Mouse (Mus musculus): Measurements from ENCODE around the gene Tnni3k. TPM values are rescaled to one million over a fixed set of nuclear protein-coding genes. Genes with fewer than 3 reads are reported as not detected.

The Tnni3k gene
- polyA plus RNA-seq, 1 experiment from 2014 or later, result not detected

- H3K27ac ChIP-seq, result no peak overlapping the region
- H3K36me3 ChIP-seq (ENCODE audit: inconsistent target), result no peaks in the 10 kb centered on the region
- H3K79me2 ChIP-seq (ENCODE audit: inconsistent target), result no peaks in the 10 kb centered on the region
- WGBS (ENCODE audit: missing documents), result 87% methylated on average over 4 of the region's 4 CpGs
- no peak overlapping the region for H3K4me3 ChIP-seq (ENCODE audit: inconsistent target)
Measured at GRCm38 (mm10) chr3:154798806-154799205, 256.4 kb downstream of the Tnni3k start.

GRCm38 (mm10) chr3:154793571-154793970 is 261.6 kb downstream of the Tnni3k start:
- WGBS (ENCODE audit: missing documents), result 95% methylated on average over 4 of the region's 4 CpGs

GRCm38 (mm10) chr3:154787611-154788010 is 267.6 kb downstream of the Tnni3k start:
- 83% methylated on average over 3 of the region's 3 CpGs for whole genome bisulfite sequencing (ENCODE audit: missing documents)

More at GRCm38 (mm10) chr3:154793571-154793970, 261.6 kb downstream of the Tnni3k start:
- Histone ChIP-seq H3K4me3 (ENCODE audit: inconsistent target) (no peak overlapping the region), H3K27ac (no peak overlapping the region), H3K79me2 (ENCODE audit: inconsistent target) (no peaks in the 10 kb centered on the region), H3K36me3 (ENCODE audit: inconsistent target) (no peaks in the 10 kb centered on the region)

GRCm38 (mm10) chr3:154786354-154786753 is 268.9 kb downstream of the Tnni3k start:
- H3K27ac ChIP-seq, result no peak overlapping the region
- no peaks in the 10 kb centered on the region for H3K36me3 ChIP-seq (ENCODE audit: inconsistent target)
- WGBS (ENCODE audit: missing documents), result 94% methylated on average over 9 of the region's 9 CpGs
- no peak overlapping the region for H3K4me3 ChIP-seq (ENCODE audit: inconsistent target)
- no peaks in the 10 kb centered on the region for H3K79me2 ChIP-seq (ENCODE audit: inconsistent target)

More at GRCm38 (mm10) chr3:154787611-154788010, 267.6 kb downstream of the Tnni3k start:
- Histone ChIP-seq H3K79me2 (ENCODE audit: inconsistent target) (no peaks in the 10 kb centered on the region), H3K4me3 (ENCODE audit: inconsistent target) (no peak overlapping the region), H3K27ac (no peak overlapping the region), H3K36me3 (ENCODE audit: inconsistent target) (no peaks in the 10 kb centered on the region)

GRCm38 (mm10) chr3:154778836-154779595 is 276.2 kb downstream of the Tnni3k start:
- no peaks in the 10 kb centered on the region for H3K79me2 ChIP-seq (ENCODE audit: inconsistent target)
- H3K36me3 ChIP-seq (ENCODE audit: inconsistent target), result no peaks in the 10 kb centered on the region
- H3K27ac ChIP-seq, result no peak overlapping the region
- WGBS (ENCODE audit: missing documents), result 64% methylated on average over 6 of the region's 6 CpGs
- H3K4me3 ChIP-seq (ENCODE audit: inconsistent target), result no peak overlapping the region

GRCm38 (mm10) chr3:154771651-154772050 is 283.6 kb downstream of the Tnni3k start:
- H3K27ac ChIP-seq, result no peak overlapping the region
- H3K4me3 ChIP-seq (ENCODE audit: inconsistent target), result no peak overlapping the region
- H3K79me2 ChIP-seq (ENCODE audit: inconsistent target), result no peaks in the 10 kb centered on the region
- 91% methylated on average over 2 of the region's 2 CpGs for WGBS (ENCODE audit: missing documents)
- no peaks in the 10 kb centered on the region for H3K36me3 ChIP-seq (ENCODE audit: inconsistent target)

GRCm38 (mm10) chr3:154766321-154766720 is 288.9 kb downstream of the Tnni3k start:
- H3K79me2 ChIP-seq (ENCODE audit: inconsistent target), result no peaks in the 10 kb centered on the region
- 94% methylated on average over 4 of the region's 4 CpGs for WGBS (ENCODE audit: missing documents)
- H3K4me3 ChIP-seq (ENCODE audit: inconsistent target), result no peak overlapping the region
- H3K36me3 ChIP-seq (ENCODE audit: inconsistent target), result no peaks in the 10 kb centered on the region
- no peak overlapping the region for H3K27ac ChIP-seq

- Histone ChIP-seq H3K79me2 (ENCODE audit: inconsistent target) (no peaks in the 10 kb centered on the region), H3K27ac (no peak overlapping the region), H3K4me3 (ENCODE audit: inconsistent target) (no peak overlapping the region), H3K36me3 (ENCODE audit: inconsistent target) (no peaks in the 10 kb centered on the region)
- WGBS (ENCODE audit: missing documents), result 80% methylated on average over 7 of the region's 7 CpGs
Measured at GRCm38 (mm10) chr3:154764115-154764514, 291.1 kb downstream of the Tnni3k start.

GRCm38 (mm10) chr3:154763374-154763773 is 291.8 kb downstream of the Tnni3k start:
- 75% methylated on average over 9 of the region's 9 CpGs for WGBS (ENCODE audit: missing documents)
- Histone ChIP-seq H3K27ac (no peak overlapping the region), H3K79me2 (ENCODE audit: inconsistent target) (no peaks in the 10 kb centered on the region), H3K36me3 (ENCODE audit: inconsistent target) (no peaks in the 10 kb centered on the region), H3K4me3 (ENCODE audit: inconsistent target) (no peak overlapping the region)

- no peaks in the 10 kb centered on the region for H3K36me3 ChIP-seq (ENCODE audit: inconsistent target)
- no peak overlapping the region for H3K27ac ChIP-seq
- no peaks in the 10 kb centered on the region for H3K79me2 ChIP-seq (ENCODE audit: inconsistent target)
- H3K4me3 ChIP-seq (ENCODE audit: inconsistent target), result no peak overlapping the region
- WGBS (ENCODE audit: missing documents), result 80% methylated on average over 3 of the region's 3 CpGs
Measured at GRCm38 (mm10) chr3:154761108-154761507, 294.1 kb downstream of the Tnni3k start.

GRCm38 (mm10) chr3:154758089-154758488 is 297.1 kb downstream of the Tnni3k start:
- Histone ChIP-seq H3K36me3 (ENCODE audit: inconsistent target) (no peaks in the 10 kb centered on the region), H3K4me3 (ENCODE audit: inconsistent target) (no peak overlapping the region), H3K79me2 (ENCODE audit: inconsistent target) (no peaks in the 10 kb centered on the region), H3K27ac (no peak overlapping the region)
- WGBS (ENCODE audit: missing documents), result 86% methylated on average over 3 of the region's 3 CpGs

- no peaks in the 10 kb centered on the region for H3K36me3 ChIP-seq (ENCODE audit: inconsistent target)
- 72% methylated on average over 2 of the region's 3 CpGs for WGBS (ENCODE audit: missing documents)
- no peak overlapping the region for H3K4me3 ChIP-seq (ENCODE audit: inconsistent target)
- H3K27ac ChIP-seq, result no peak overlapping the region
- H3K79me2 ChIP-seq (ENCODE audit: inconsistent target), result no peaks in the 10 kb centered on the region
Measured at GRCm38 (mm10) chr3:154755225-154755624, 300.0 kb downstream of the Tnni3k start.

- Histone ChIP-seq H3K36me3 (ENCODE audit: inconsistent target) (no peaks in the 10 kb centered on the region), H3K4me3 (ENCODE audit: inconsistent target) (no peak overlapping the region), H3K79me2 (ENCODE audit: inconsistent target) (no peaks in the 10 kb centered on the region), H3K27ac (no peak overlapping the region)
- 40% methylated on average over 3 of the region's 3 CpGs for WGBS (ENCODE audit: missing documents)
Measured at GRCm38 (mm10) chr3:154754505-154754904, 300.7 kb downstream of the Tnni3k start.

GRCm38 (mm10) chr3:154744317-154744716 is 310.9 kb downstream of the Tnni3k start:
- no peaks in the 10 kb centered on the region for H3K36me3 ChIP-seq (ENCODE audit: inconsistent target)
- 76% methylated on average over 2 of the region's 2 CpGs for WGBS (ENCODE audit: missing documents)
- no peak overlapping the region for H3K4me3 ChIP-seq (ENCODE audit: inconsistent target)
- no peaks in the 10 kb centered on the region for H3K79me2 ChIP-seq (ENCODE audit: inconsistent target)
- no peak overlapping the region for H3K27ac ChIP-seq

GRCm38 (mm10) chr3:154742927-154743326 is 312.3 kb downstream of the Tnni3k start:
- 71% methylated on average over 5 of the region's 5 CpGs for WGBS (ENCODE audit: missing documents)

More at GRCm38 (mm10) chr3:154742927-154743326, 312.3 kb downstream of the Tnni3k start:
- Histone ChIP-seq H3K27ac (no peak overlapping the region), H3K79me2 (ENCODE audit: inconsistent target) (no peaks in the 10 kb centered on the region), H3K36me3 (ENCODE audit: inconsistent target) (no peaks in the 10 kb centered on the region), H3K4me3 (ENCODE audit: inconsistent target) (no peak overlapping the region)
